Mouse (Mus musculus) liver, embryonic 15.5 days (tissue): Measurements from ENCODE around the gene Ebpl. TPM values are rescaled to one million over a fixed set of nuclear protein-coding genes. Genes with fewer than 3 reads are reported as not detected.

Source experiments
- ATAC-seq: fragments of 200-750 bp; cut with Nextera tagmentation; 2 replicates; pipeline ENCODE4 v1.8.0; 2017; ENCODE audit warnings: moderate number of reproducible peaks, mild to moderate bottlenecking, moderate library complexity; ENCODE audit not compliant: insufficient read depth
- H3K27ac ChIP-seq: fragments of 300-500 bp; sonication (generic); replicated peaks from 2 replicates; pipeline ENCODE4 v1.5.1; 2015; ENCODE audit warnings: mild to moderate bottlenecking, inconsistent platforms
- H3K27me3 ChIP-seq: fragments of 300-500 bp; sonication (generic); 2 replicates; pipeline ENCODE4 v1.6.1; 2015; ENCODE audit warnings: mild to moderate bottlenecking, inconsistent platforms
- H3K36me3 ChIP-seq: fragments of 300-500 bp; sonication (generic); replicated peaks from 2 replicates; pipeline ENCODE4 v1.6.1; 2015; ENCODE audit warnings: moderate library complexity, mild to moderate bottlenecking, inconsistent platforms
- H3K4me1 ChIP-seq: fragments of 300-500 bp; sonication (generic); replicated peaks from 2 replicates; pipeline ENCODE4 v1.6.1; 2015; ENCODE audit warnings: inconsistent platforms
- H3K4me2 ChIP-seq: fragments of 300-500 bp; sonication (generic); 2 replicates; pipeline ENCODE4 v1.6.1; 2015; ENCODE audit warnings: moderate library complexity, mild to moderate bottlenecking, inconsistent platforms
- H3K4me3 ChIP-seq: fragments of 300-500 bp; sonication (generic); replicated peaks from 2 replicates; pipeline ENCODE4 v1.5.1; 2015; ENCODE audit warnings: mild to moderate bottlenecking, inconsistent platforms
- H3K9ac ChIP-seq: fragments of 300-500 bp; sonication (generic); 2 replicates; pipeline ENCODE4 v1.6.1; 2015; ENCODE audit warnings: moderate library complexity, mild to moderate bottlenecking, inconsistent platforms
- H3K9me3 ChIP-seq: fragments of 300-500 bp; sonication (generic); replicated peaks from 2 replicates; pipeline ENCODE4 v1.6.1; 2016; ENCODE audit warnings: inconsistent platforms
- WGBS: fragments of 180-500 bp; shearing (Covaris S2); methylation state at CpG from one replicate; pipeline ENCODE4 v1.1.7; 2015; ENCODE audit warnings: mixed read lengths; ENCODE audit not compliant: insufficient replicate concordance; 5-methylcytosine and 5-hydroxymethylcytosine counted together
- polyA plus RNA-seq: library from polyadenylated mRNA; unstranded; fragments of >200 nt; fragmentation: Nextera tagmentation; extraction: Ambion mirVana; gene quantifications from 2 replicates; pipeline ENCODE4 v1.2.1, GENCODE M21; 2015

Ebpl gene
- 4.9 and 5.1 TPM in 2 replicates for polyA plus RNA-seq

- Histone ChIP-seq H3K4me3 (peak within 1 kb of the TSS; percentile 72), H3K36me3 (peaks cover 2% of the 10 kb centered on the region), H3K4me1 (peaks cover 24% of the 10 kb centered on the region), H3K9me3 (no peaks in the 10 kb centered on the region), H3K27ac (peak within 1 kb of the TSS; percentile 82), H3K27me3 (no peaks in the 10 kb centered on the region), H3K9ac (peak within 1 kb of the TSS; percentile 70), H3K4me2 (peak within 1 kb of the TSS; percentile 93)
- ATAC-seq: peak; percentile 94
- WGBS: under 1% methylated on average over 40 of the region's 40 CpGs
Observed at GRCm38 (mm10) chr14:61360131-61360980, at the start of gene Ebpl. Gene Ebpl, minus strand, starts transcription at chr14:61360439.

GRCm38 (mm10) chr14:61410020-61410419 lies 49.8 kb upstream of the Ebpl start:
- WGBS: 23% methylated on average over 2 of the region's 2 CpGs

GRCm38 (mm10) chr14:61407055-61407454 lies 46.8 kb upstream of the Ebpl start:
- H3K9me3 ChIP-seq: no peaks in the 10 kb centered on the region
- WGBS: 76% methylated on average over 3 of the region's 3 CpGs
- H3K9ac ChIP-seq: no peak overlapping the region
- ATAC-seq: no peak
- H3K4me1 ChIP-seq: peaks cover 20% of the 10 kb centered on the region
- no peak overlapping the region for H3K27ac ChIP-seq
- no peaks in the 10 kb centered on the region for H3K27me3 ChIP-seq
- H3K4me3 ChIP-seq: no peak overlapping the region
- H3K4me2 ChIP-seq: no peak overlapping the region
- H3K36me3 ChIP-seq: peaks cover under 1% of the 10 kb centered on the region; the same call in 1 of the 2 replicates

More at GRCm38 (mm10) chr14:61410020-61410419, 49.8 kb upstream of the Ebpl start:
- Histone ChIP-seq H3K27ac (no peak overlapping the region), H3K9ac (no peak overlapping the region), H3K36me3 (no peaks in the 10 kb centered on the region), H3K9me3 (no peaks in the 10 kb centered on the region), H3K4me2 (no peak overlapping the region), H3K4me3 (no peak overlapping the region), H3K4me1 (peaks cover 27% of the 10 kb centered on the region), H3K27me3 (no peaks in the 10 kb centered on the region)
- ATAC-seq: no peak

- Histone ChIP-seq H3K9me3 (no peaks in the 10 kb centered on the region), H3K36me3 (peaks cover 5% of the 10 kb centered on the region), H3K27ac (no peak overlapping the region), H3K4me1 (peaks cover 17% of the 10 kb centered on the region), H3K4me3 (no peak overlapping the region), H3K9ac (no peak overlapping the region), H3K27me3 (no peaks in the 10 kb centered on the region), H3K4me2 (no peak overlapping the region)
- ATAC-seq: no peak
Observed at GRCm38 (mm10) chr14:61405761-61406160, 45.5 kb upstream of the Ebpl start.

- H3K4me2 ChIP-seq: no peak overlapping the region
- peaks cover 12% of the 10 kb centered on the region for H3K4me1 ChIP-seq
- ATAC-seq: no peak
- 81% methylated on average over 3 of the region's 3 CpGs for WGBS
- no peaks in the 10 kb centered on the region for H3K27me3 ChIP-seq
- H3K9ac ChIP-seq: no peak overlapping the region
- H3K27ac ChIP-seq: no peak overlapping the region
- no peaks in the 10 kb centered on the region for H3K9me3 ChIP-seq
- H3K36me3 ChIP-seq: peaks cover 12% of the 10 kb centered on the region
- no peak overlapping the region for H3K4me3 ChIP-seq
Observed at GRCm38 (mm10) chr14:61404941-61405340, 44.7 kb upstream of the Ebpl start.

- no peaks in the 10 kb centered on the region for H3K4me1 ChIP-seq
- H3K9me3 ChIP-seq: no peaks in the 10 kb centered on the region
- H3K4me2 ChIP-seq: no peak overlapping the region
- H3K27ac ChIP-seq: no peak overlapping the region
- no peak overlapping the region for H3K9ac ChIP-seq
- no peak for ATAC-seq
- H3K36me3 ChIP-seq: peaks cover 31% of the 10 kb centered on the region
- no peaks in the 10 kb centered on the region for H3K27me3 ChIP-seq
- 81% methylated on average over 6 of the region's 6 CpGs for WGBS
- H3K4me3 ChIP-seq: no peak overlapping the region
Observed at GRCm38 (mm10) chr14:61394745-61395144, 34.5 kb upstream of the Ebpl start.

GRCm38 (mm10) chr14:61390586-61390985 lies 30.3 kb upstream of the Ebpl start:
- Histone ChIP-seq H3K9me3 (no peaks in the 10 kb centered on the region), H3K27me3 (no peaks in the 10 kb centered on the region), H3K4me1 (no peaks in the 10 kb centered on the region), H3K9ac (no peak overlapping the region), H3K4me3 (no peak overlapping the region), H3K27ac (no peak overlapping the region), H3K36me3 (peaks cover 34% of the 10 kb centered on the region), H3K4me2 (no peak overlapping the region)
- no peak for ATAC-seq
- WGBS: 72% methylated on average over 3 of the region's 3 CpGs

GRCm38 (mm10) chr14:61367290-61367689 lies 7.1 kb upstream of the Ebpl start:
- no peak overlapping the region for H3K4me3 ChIP-seq
- 79% methylated on average over 2 of the region's 2 CpGs for WGBS
- H3K27ac ChIP-seq: no peak overlapping the region
- H3K4me2 ChIP-seq: no peak overlapping the region
- no peaks in the 10 kb centered on the region for H3K27me3 ChIP-seq
- H3K36me3 ChIP-seq: peaks cover 39% of the 10 kb centered on the region
- no peaks in the 10 kb centered on the region for H3K4me1 ChIP-seq
- no peaks in the 10 kb centered on the region for H3K9me3 ChIP-seq
- no peak overlapping the region for H3K9ac ChIP-seq
- no peak for ATAC-seq

- H3K4me2 ChIP-seq: no peak overlapping the region
- no peak for ATAC-seq
- no peaks in the 10 kb centered on the region for H3K27me3 ChIP-seq
- H3K4me3 ChIP-seq: no peak overlapping the region
- H3K9ac ChIP-seq: no peak overlapping the region
- H3K4me1 ChIP-seq: peaks cover 22% of the 10 kb centered on the region
- H3K9me3 ChIP-seq: no peaks in the 10 kb centered on the region
- H3K27ac ChIP-seq: no peak overlapping the region
- H3K36me3 ChIP-seq: peaks cover 15% of the 10 kb centered on the region
- WGBS: 81% methylated on average over 3 of the region's 3 CpGs
Observed at GRCm38 (mm10) chr14:61364656-61365055, 4.4 kb upstream of the Ebpl start.

- no peaks in the 10 kb centered on the region for H3K9me3 ChIP-seq
- H3K9ac ChIP-seq: no peak overlapping the region
- H3K4me3 ChIP-seq: no peak overlapping the region
- 87% methylated on average over 2 of the region's 2 CpGs for WGBS
- H3K4me1 ChIP-seq: peaks cover 24% of the 10 kb centered on the region
- peaks cover 13% of the 10 kb centered on the region for H3K36me3 ChIP-seq
- no peak overlapping the region for H3K27ac ChIP-seq
- no peaks in the 10 kb centered on the region for H3K27me3 ChIP-seq
- ATAC-seq: no peak
- H3K4me2 ChIP-seq: no peak overlapping the region
Observed at GRCm38 (mm10) chr14:61363734-61364133, 3.5 kb upstream of the Ebpl start.

GRCm38 (mm10) chr14:61362268-61362667 lies 2.0 kb upstream of the Ebpl start:
- Histone ChIP-seq H3K27ac (no peak overlapping the region), H3K27me3 (no peaks in the 10 kb centered on the region), H3K4me1 (peaks cover 24% of the 10 kb centered on the region), H3K4me2 (no peak overlapping the region), H3K9me3 (no peaks in the 10 kb centered on the region), H3K4me3 (no peak overlapping the region), H3K36me3 (peaks cover 10% of the 10 kb centered on the region), H3K9ac (no peak overlapping the region)
- WGBS: 85% methylated on average over 2 of the region's 2 CpGs
- ATAC-seq: no peak
